In the genomic region with DNA sequence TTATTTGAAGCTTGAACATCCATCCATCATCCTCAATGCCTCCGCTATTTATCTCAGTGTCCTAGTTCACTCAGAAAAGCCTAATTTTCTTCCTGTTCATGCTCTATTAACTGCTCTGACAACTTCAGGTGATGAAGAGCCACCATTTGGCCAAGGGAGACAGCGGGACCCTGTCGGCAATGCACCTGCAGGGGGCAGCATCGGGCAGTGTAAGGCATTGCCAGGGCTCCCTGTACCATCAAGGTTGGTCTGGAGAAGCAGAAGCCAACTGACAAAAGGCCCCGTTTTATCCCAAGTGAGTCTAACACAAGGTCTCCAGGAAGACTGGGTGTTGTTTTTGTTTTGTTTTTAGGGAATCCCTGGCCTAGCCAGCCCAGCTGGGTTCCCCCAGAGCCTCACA, we compare ENCODE assay signal across 8 mouse cellular contexts. TPM values are rescaled to one million over a fixed set of nuclear protein-coding genes. Genes with fewer than 3 reads are reported as not detected.
DNase-seq lines count a peak whose midpoint lies in the region; ATAC-seq and TF ChIP-seq lines count a peak whose summit lies in the region.

No protein-coding gene starts in this region.

- no peaks in the 10 kb centered on the region for H3K9me3 ChIP-seq in heart, embryonic 13.5 days
- no peaks in the 10 kb centered on the region for H3K9me3 ChIP-seq in liver, embryonic 12.5 days (replicated peaks)
- no peaks in the 10 kb centered on the region for H3K9me3 ChIP-seq in stomach, embryonic 14.5 days (ENCODE audit: control insufficient read depth, low read depth, low read length)

- WGBS in heart, embryonic 13.5 days, result 4% methylated on average over 5 of the region's 5 CpGs
- WGBS in liver, embryonic 12.5 days (ENCODE audit: insufficient replicate concordance), result 4% methylated on average over 5 of the region's 5 CpGs
- WGBS in stomach, embryonic 14.5 days, result 5% methylated on average over 5 of the region's 5 CpGs

- no peak overlapping the region for H3K4me2 ChIP-seq in heart, embryonic 13.5 days
- H3K4me2 ChIP-seq in liver, embryonic 12.5 days, result no peak overlapping the region
- H3K4me2 ChIP-seq in stomach, embryonic 14.5 days (replicated peaks; ENCODE audit: low read depth, low read length), result no peak overlapping the region

- DNase-seq in B cell, adult 2 months, result peak; percentile 97
- DNase-seq in brain, embryonic 14.5 days (ENCODE audit: low read depth), result peak; percentile 93
- peak; percentile 97 for DNase-seq in kidney, postnatal 10 days
- peak; percentile 85 to 91 for DNase-seq in natural killer cell, adult 2 months (ENCODE audit: low spot score in 2 of 2)

- H3K27ac ChIP-seq in heart, embryonic 13.5 days (replicated peaks), result no peak overlapping the region
- no peak overlapping the region for H3K27ac ChIP-seq in liver, embryonic 12.5 days
- no peak overlapping the region for H3K27ac ChIP-seq in stomach, embryonic 14.5 days (ENCODE audit: low read length)

- peaks cover 46% of the 10 kb centered on the region for H3K4me1 ChIP-seq in heart, embryonic 13.5 days
- peaks cover 31% of the 10 kb centered on the region for H3K4me1 ChIP-seq in liver, embryonic 12.5 days
- H3K4me1 ChIP-seq in stomach, embryonic 14.5 days (ENCODE audit: control insufficient read depth, insufficient read depth, low read length), result peaks cover 27% of the 10 kb centered on the region; the same call in 1 of the 2 replicates

- no peaks in the 10 kb centered on the region for H3K36me3 ChIP-seq in heart, embryonic 13.5 days
- no peaks in the 10 kb centered on the region for H3K36me3 ChIP-seq in liver, embryonic 12.5 days
- H3K36me3 ChIP-seq in stomach, embryonic 14.5 days (ENCODE audit: control insufficient read depth, insufficient read depth, low read length), result no peaks in the 10 kb centered on the region

- no peaks in the 10 kb centered on the region for H3K27me3 ChIP-seq in heart, embryonic 13.5 days (replicated peaks)
- no peaks in the 10 kb centered on the region for H3K27me3 ChIP-seq in liver, embryonic 12.5 days (replicated peaks)
- no peaks in the 10 kb centered on the region for H3K27me3 ChIP-seq in stomach, embryonic 14.5 days (ENCODE audit: control insufficient read depth, insufficient read depth, low read length)

- peak overlapping the region; percentile 64 for H3K9ac ChIP-seq in heart, embryonic 13.5 days
- no peak overlapping the region for H3K9ac ChIP-seq in liver, embryonic 12.5 days
- H3K9ac ChIP-seq in stomach, embryonic 14.5 days (replicated peaks; ENCODE audit: low read depth, low read length), result no peak overlapping the region

- H3K4me3 ChIP-seq in heart, embryonic 13.5 days, result no peak overlapping the region
- H3K4me3 ChIP-seq in liver, embryonic 12.5 days, result no peak overlapping the region
- H3K4me3 ChIP-seq in stomach, embryonic 14.5 days (ENCODE audit: low read depth, low read length), result no peak overlapping the region

- peak; percentile 99 for TF ChIP-seq CTCF in brain, embryonic 14.5 days (IDR thresholded peaks at IDR 0.05; ENCODE audit: borderline replicate concordance, extremely low read depth, insufficient read depth, insufficient read length)

- ATAC-seq in erythroid progenitor cell, adult 5-6 weeks (replicated peaks; ENCODE audit: low FRiP score, poor library complexity, severe bottlenecking), result peak; percentile 89
- no peak for ATAC-seq in heart, embryonic 13.5 days (ENCODE audit: extremely low read depth, insufficient number of reproducible peaks, low FRiP score, low TSS enrichment)
- peak; percentile 73 for ATAC-seq in liver, embryonic 12.5 days
- ATAC-seq in stomach, embryonic 14.5 days (ENCODE audit: insufficient number of reproducible peaks, insufficient read depth, low FRiP score, low read depth), result peak; percentile 81; the same call in 1 of the 2 replicates

- no peak for TF ChIP-seq POLR2A in brain, embryonic 14.5 days (IDR thresholded peaks at IDR 0.05; ENCODE audit: borderline replicate concordance, extremely low read depth, insufficient read depth, insufficient read length, poor library complexity, severe bottlenecking)

RNA-seq across cellular contexts. Expression of a gene that starts 50.5 kb away (rescaled TPM):
- 34.8 and 52.4 TPM in 2 replicates for polyA plus RNA-seq in brain, embryonic 14.5 days (2012; rRNA removed)
- 13.7 and 15.9 TPM in 2 replicates for total RNA-seq in erythroid progenitor cell, adult 5-6 weeks (2015; ENCODE audit: low replicate concordance)
- 11.3 and 13.9 TPM in 2 replicates for total RNA-seq in erythroid progenitor cell, adult 5-6 weeks (2017; ENCODE audit: low replicate concordance)
- polyA plus RNA-seq in heart, embryonic 13.5 days (2015; fragmentation: Nextera tagmentation; extraction: Ambion mirVana), result 3.6 and 3.8 TPM in 2 replicates
- 6.1 and 6.9 TPM in 2 replicates for polyA plus RNA-seq in liver, embryonic 12.5 days (2016; fragmentation: Nextera tagmentation; extraction: Ambion mirVana)
- polyA plus RNA-seq in stomach, embryonic 14.5 days (2014; fragmentation: Nextera tagmentation; extraction: Ambion mirVana), result 7.1 and 8.2 TPM in 2 replicates
